Mouse (Mus musculus): ENCODE measurements around the gene Trim34a. TPM values are rescaled to one million over a fixed set of nuclear protein-coding genes. Genes with fewer than 3 reads are reported as not detected.
A peak's percentile ranks its signal among the peaks of the same experiment; 100 is the strongest.
"Not testable (repeated sequence)": the region's sequence is repeated elsewhere in the genome, so short reads cannot be mapped to it uniquely, and the experiment has no call there.

Trim34a gene
- polyA plus RNA-seq, 1 experiment: 14.5 TPM

DNA sequence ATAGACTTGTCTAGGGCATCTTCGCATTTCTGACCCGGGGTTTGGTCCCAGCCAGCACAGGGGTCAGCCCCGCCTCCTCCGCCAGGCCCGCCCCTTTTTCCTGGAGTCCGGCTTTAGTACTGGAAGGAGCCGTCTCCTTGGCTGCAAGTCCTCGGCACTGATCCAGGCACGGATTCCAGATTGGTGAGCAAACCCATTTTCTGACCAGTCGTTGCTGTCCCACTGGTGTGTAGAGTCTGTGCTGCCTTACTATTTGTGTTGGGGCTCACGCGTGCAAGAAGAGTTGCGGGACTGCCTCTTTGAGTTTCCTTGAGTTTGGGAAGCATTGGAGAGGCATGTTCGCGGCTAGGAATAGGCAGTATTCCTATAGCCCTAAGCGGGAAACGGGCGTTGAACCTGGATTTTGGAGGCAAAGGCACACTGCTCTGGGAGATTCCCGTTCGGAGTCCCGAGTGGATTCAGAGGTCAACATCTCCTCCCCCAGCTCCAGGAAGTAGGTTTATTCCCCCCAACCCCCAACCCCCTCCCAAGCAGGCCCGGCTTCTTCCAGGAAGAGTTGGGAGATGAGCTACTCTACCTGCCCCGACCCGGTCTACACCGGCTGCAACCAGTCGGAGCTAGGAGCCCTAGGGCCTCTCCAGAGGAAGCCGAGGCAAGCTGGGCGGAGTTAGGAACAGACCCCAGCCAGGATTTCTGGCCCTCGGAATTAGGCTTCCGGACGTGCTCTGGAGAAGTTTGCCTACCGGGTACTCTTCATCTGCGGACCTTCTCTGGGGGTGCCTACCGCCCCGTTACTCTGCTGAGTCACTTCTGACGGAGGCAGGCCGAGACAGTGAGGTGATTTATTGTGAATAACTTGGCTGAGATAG lies 25.3 kb upstream of the Trim34a start, which contains the start of gene Trim6:
TSS of gene Trim6 (plus strand) at position 93 of the 869 bp plus-strand sequence.
- H3K36me3 ChIP-seq (ENCODE audit: control insufficient read depth, insufficient read depth, low read length): no peaks in the 10 kb centered on the region
- TF ChIP-seq POLR2A (IDR thresholded peaks at IDR 0.05; ENCODE audit: low read depth, low read length): no peak
- no peak for TF ChIP-seq CTCF (IDR thresholded peaks at IDR 0.05; ENCODE audit: extremely low read depth, insufficient read depth, insufficient read length, insufficient replicate concordance)
- H3K27me3 ChIP-seq (ENCODE audit: control insufficient read depth, insufficient read depth, low read length): peaks cover 1% of the 10 kb centered on the region; the same call in 1 of the 2 replicates
- WGBS: 8% methylated on average over 37 of the region's 37 CpGs
- H3K4me3 ChIP-seq (ENCODE audit: extremely low read depth, insufficient read depth, insufficient read length): peak within 1 kb of the TSS; percentile 25
- H3K27ac ChIP-seq (ENCODE audit: insufficient read depth, low read length): no peak within 1 kb of the TSS
- peaks cover 6% of the 10 kb centered on the region; the same call in 1 of the 2 replicates for H3K4me1 ChIP-seq (ENCODE audit: control insufficient read depth, insufficient read depth, insufficient read length)
- DNase-seq (ENCODE audit: low read depth in 1 of 2, low spot score in 2 of 2): no peak

GRCm38 (mm10) chr7:104231203-104231602 lies 13.1 kb upstream of the Trim34a start:
- DNase-seq (ENCODE audit: low read depth in 1 of 2, low spot score in 2 of 2): peak in 1 of 2 experiments; percentile 25
- TF ChIP-seq POLR2A (IDR thresholded peaks at IDR 0.05; ENCODE audit: low read depth, low read length) (no peak), CTCF (IDR thresholded peaks at IDR 0.05; ENCODE audit: extremely low read depth, insufficient read depth, insufficient read length, insufficient replicate concordance) (peak; percentile 55; the same call in 1 of the 2 replicates)
- Histone ChIP-seq H3K36me3 (ENCODE audit: control insufficient read depth, insufficient read depth, low read length) (no peaks in the 10 kb centered on the region), H3K4me1 (ENCODE audit: control insufficient read depth, insufficient read depth, insufficient read length) (0 out of 2 replicates have a peak, but pooled peaks cover 2% of the 10 kb centered on the region), H3K4me3 (ENCODE audit: extremely low read depth, insufficient read depth, insufficient read length) (no peak overlapping the region), H3K27ac (ENCODE audit: insufficient read depth, low read length) (no peak overlapping the region), H3K27me3 (ENCODE audit: control insufficient read depth, insufficient read depth, low read length) (no peaks in the 10 kb centered on the region)
- WGBS: 28% methylated on average over 2 of the region's 2 CpGs

- no peak overlapping the region for H3K4me3 ChIP-seq (ENCODE audit: extremely low read depth, insufficient read depth, insufficient read length)
Measured at GRCm38 (mm10) chr7:104240857-104241256, 3.4 kb upstream of the Trim34a start.

GRCm38 (mm10) chr7:104243616-104244015 lies 641 bp upstream of the Trim34a start:
- no peak for DNase-seq (ENCODE audit: low read depth in 1 of 2, low spot score in 2 of 2)
- Histone ChIP-seq H3K4me1 (ENCODE audit: control insufficient read depth, insufficient read depth, insufficient read length) (peaks cover 22% of the 10 kb centered on the region; the same call in 1 of the 2 replicates), H3K27me3 (ENCODE audit: control insufficient read depth, insufficient read depth, low read length) (no peaks in the 10 kb centered on the region), H3K36me3 (ENCODE audit: control insufficient read depth, insufficient read depth, low read length) (peaks cover 2% of the 10 kb centered on the region), H3K4me3 (ENCODE audit: extremely low read depth, insufficient read depth, insufficient read length) (no peak overlapping the region), H3K27ac (ENCODE audit: insufficient read depth, low read length) (peak overlapping the region; percentile 50)
- no peak for TF ChIP-seq POLR2A (IDR thresholded peaks at IDR 0.05; ENCODE audit: low read depth, low read length)
- TF ChIP-seq CTCF (IDR thresholded peaks at IDR 0.05; ENCODE audit: extremely low read depth, insufficient read depth, insufficient read length, insufficient replicate concordance): no peak
- 55% methylated on average over 1 of the region's 1 CpGs for WGBS

More at GRCm38 (mm10) chr7:104240857-104241256, 3.4 kb upstream of the Trim34a start:
- TF ChIP-seq POLR2A (IDR thresholded peaks at IDR 0.05; ENCODE audit: low read depth, low read length): no peak
- no peak for TF ChIP-seq CTCF (IDR thresholded peaks at IDR 0.05; ENCODE audit: extremely low read depth, insufficient read depth, insufficient read length, insufficient replicate concordance)
- H3K36me3 ChIP-seq (ENCODE audit: control insufficient read depth, insufficient read depth, low read length): no peaks in the 10 kb centered on the region
- H3K27ac ChIP-seq (ENCODE audit: insufficient read depth, low read length): peak overlapping the region; percentile 70; the same call in 1 of the 2 replicates
- no peaks in the 10 kb centered on the region for H3K27me3 ChIP-seq (ENCODE audit: control insufficient read depth, insufficient read depth, low read length)
- DNase-seq (ENCODE audit: low read depth in 1 of 2, low spot score in 2 of 2): no peak
- peaks cover 15% of the 10 kb centered on the region; the same call in 1 of the 2 replicates for H3K4me1 ChIP-seq (ENCODE audit: control insufficient read depth, insufficient read depth, insufficient read length)

- not testable (repeated sequence) for H3K27me3 ChIP-seq (ENCODE audit: control insufficient read depth, insufficient read depth, low read length); DNase-seq (ENCODE audit: low read depth in 1 of 2, low spot score in 2 of 2); H3K27ac ChIP-seq (ENCODE audit: insufficient read depth, low read length); H3K4me1 ChIP-seq (ENCODE audit: control insufficient read depth, insufficient read depth, insufficient read length); H3K4me3 ChIP-seq (ENCODE audit: extremely low read depth, insufficient read depth, insufficient read length)
- H3K36me3 ChIP-seq (ENCODE audit: control insufficient read depth, insufficient read depth, low read length): peaks cover 10% of the 10 kb centered on the region; the same call in 1 of the 2 replicates
- 91% methylated on average over 4 of the region's 4 CpGs for WGBS
Measured at GRCm38 (mm10) chr7:104260380-104260779, 16.1 kb downstream of the Trim34a start.

DNA sequence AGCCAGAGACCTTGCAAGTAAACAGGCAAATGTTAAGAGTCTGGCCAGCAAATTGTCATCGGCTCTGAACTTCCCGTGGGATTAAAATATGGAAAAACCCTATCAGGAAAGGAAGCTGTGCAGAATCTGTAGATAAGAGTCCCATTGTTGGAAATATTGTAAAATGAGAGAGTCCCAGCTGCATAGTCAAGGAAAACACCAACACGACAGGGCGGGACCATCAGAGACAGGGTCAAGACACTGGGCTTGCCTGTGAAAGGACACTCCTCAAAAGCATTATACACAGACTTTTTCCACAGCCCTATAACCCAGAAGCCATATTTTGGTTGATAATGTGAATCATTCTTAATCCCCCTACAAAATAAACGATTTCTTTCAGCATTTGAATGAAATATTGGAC lies 21.1 kb downstream of the Trim34a start:
- H3K27ac ChIP-seq (ENCODE audit: insufficient read depth, low read length); H3K27me3 ChIP-seq (ENCODE audit: control insufficient read depth, insufficient read depth, low read length); H3K36me3 ChIP-seq (ENCODE audit: control insufficient read depth, insufficient read depth, low read length); H3K4me1 ChIP-seq (ENCODE audit: control insufficient read depth, insufficient read depth, insufficient read length); DNase-seq (ENCODE audit: low read depth in 1 of 2, low spot score in 2 of 2); H3K4me3 ChIP-seq (ENCODE audit: extremely low read depth, insufficient read depth, insufficient read length): not testable (repeated sequence)
- WGBS: 86% methylated on average over 5 of the region's 5 CpGs

DNA sequence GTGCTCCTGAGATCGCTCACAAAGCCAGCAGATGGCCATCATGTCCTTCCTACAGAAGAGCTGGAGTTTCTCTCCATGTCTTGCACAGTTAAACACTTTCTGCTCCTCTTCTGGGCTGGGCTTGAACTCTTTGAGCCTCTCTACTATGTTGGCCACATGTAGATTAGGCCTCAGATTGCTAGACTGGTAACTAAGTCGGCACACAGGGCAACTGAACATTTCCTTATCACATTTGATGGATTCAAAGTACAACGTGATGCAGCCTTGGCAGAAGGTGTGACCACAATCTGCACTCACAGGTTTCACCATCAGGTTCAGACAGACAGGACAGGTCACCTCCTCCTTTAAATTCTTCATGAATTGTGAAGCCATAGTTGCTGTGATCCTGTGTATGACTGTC lies 35.1 kb downstream of the Trim34a start:
- not testable (repeated sequence) for H3K4me3 ChIP-seq (ENCODE audit: extremely low read depth, insufficient read depth, insufficient read length); H3K36me3 ChIP-seq (ENCODE audit: control insufficient read depth, insufficient read depth, low read length); H3K27me3 ChIP-seq (ENCODE audit: control insufficient read depth, insufficient read depth, low read length); H3K27ac ChIP-seq (ENCODE audit: insufficient read depth, low read length); DNase-seq (ENCODE audit: low read depth in 1 of 2, low spot score in 2 of 2); H3K4me1 ChIP-seq (ENCODE audit: control insufficient read depth, insufficient read depth, insufficient read length)
- 90% methylated on average over 3 of the region's 3 CpGs for whole genome bisulfite sequencing

- not testable (repeated sequence) for H3K27me3 ChIP-seq (ENCODE audit: control insufficient read depth, insufficient read depth, low read length)
Measured at GRCm38 (mm10) chr7:104287576-104288443, 43.6 kb downstream of the Trim34a start, which contains the start of gene Trim5. TSS of gene Trim5 (minus strand) at chr7:104288094.

More at GRCm38 (mm10) chr7:104287576-104288443, 43.6 kb downstream of the Trim34a start, which contains the start of gene Trim5:
- not testable (repeated sequence) for DNase-seq (ENCODE audit: low read depth in 1 of 2, low spot score in 2 of 2); H3K36me3 ChIP-seq (ENCODE audit: control insufficient read depth, insufficient read depth, low read length)
- peak within 1 kb of the TSS; percentile 77 for H3K27ac ChIP-seq (ENCODE audit: insufficient read depth, low read length)
- WGBS: 40% methylated on average over 14 of the region's 14 CpGs
- H3K4me3 ChIP-seq (ENCODE audit: extremely low read depth, insufficient read depth, insufficient read length): peak within 1 kb of the TSS; percentile 44
- H3K4me1 ChIP-seq (ENCODE audit: control insufficient read depth, insufficient read depth, insufficient read length): peaks cover 20% of the 10 kb centered on the region; the same call in 1 of the 2 replicates
